Mouse (Mus musculus) brain, embryonic 18.5 days (tissue): ENCODE data around the gene Nts.
"Not testable (repeated sequence)": the region's sequence is repeated elsewhere in the genome, so short reads cannot be mapped to it uniquely, and the experiment has no call there.

ENCODE experiments used
- DNase-seq: peaks from one replicate; pipeline ENCODE4 v3.0.0-alpha.2; 2012; ENCODE audit warnings: low read depth, low spot score

Gene Nts

GRCm38 (mm10) chr10:102490386-102490785 lies at the start of gene Nts:
Gene Nts, minus strand, starts transcription at chr10:102490486.
- DNase-seq, result no peak

- no peak for DNase-seq
These were observed 37.6 kb upstream of the Nts start for GRCm38 (mm10) chr10:102527901-102528300.

- no peak for DNase-seq
These were observed 23.9 kb upstream of the Nts start for GRCm38 (mm10) chr10:102514159-102514558.

DNA sequence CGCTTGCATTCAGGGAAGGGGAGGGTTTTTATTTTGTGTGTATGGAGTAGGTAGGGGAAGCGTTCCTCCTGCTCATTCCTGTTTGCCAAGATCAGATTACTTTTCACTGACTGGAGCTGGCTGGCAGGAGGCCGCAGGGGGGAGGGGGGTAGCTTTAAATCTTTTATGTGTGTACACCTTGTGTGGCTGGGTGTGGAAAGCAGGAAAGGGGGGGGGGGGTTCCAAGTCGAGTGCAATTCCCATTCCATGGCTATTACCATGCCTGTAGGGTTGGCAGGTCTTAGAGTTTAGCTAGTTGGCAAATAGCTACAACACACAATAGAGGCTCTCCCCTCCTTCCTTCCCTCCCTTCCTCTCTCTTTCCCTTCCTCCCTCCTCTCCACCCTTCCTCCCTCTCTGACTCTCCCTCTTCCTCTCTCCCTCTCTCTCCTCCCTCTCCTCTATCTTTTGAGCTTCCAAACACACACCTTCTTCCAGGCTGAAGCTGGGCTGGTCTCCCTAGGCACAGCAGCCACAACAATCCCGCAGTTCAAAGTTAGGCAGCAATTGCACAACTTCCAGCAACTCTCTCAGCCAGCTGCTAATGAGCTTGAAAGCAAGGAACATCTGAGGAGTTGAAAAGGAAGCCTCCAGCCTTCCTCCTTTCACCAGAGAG lies 21.6 kb upstream of the Nts start, which contains the start of gene Rassf9:
Gene Rassf9, plus strand, starts transcription at position 416 of the 655 bp plus-strand sequence.
- DNase-seq, result no peak

GRCm38 (mm10) chr10:102511461-102511806 lies 21.1 kb upstream of the Nts start:
- no peak for DNase-seq

DNA sequence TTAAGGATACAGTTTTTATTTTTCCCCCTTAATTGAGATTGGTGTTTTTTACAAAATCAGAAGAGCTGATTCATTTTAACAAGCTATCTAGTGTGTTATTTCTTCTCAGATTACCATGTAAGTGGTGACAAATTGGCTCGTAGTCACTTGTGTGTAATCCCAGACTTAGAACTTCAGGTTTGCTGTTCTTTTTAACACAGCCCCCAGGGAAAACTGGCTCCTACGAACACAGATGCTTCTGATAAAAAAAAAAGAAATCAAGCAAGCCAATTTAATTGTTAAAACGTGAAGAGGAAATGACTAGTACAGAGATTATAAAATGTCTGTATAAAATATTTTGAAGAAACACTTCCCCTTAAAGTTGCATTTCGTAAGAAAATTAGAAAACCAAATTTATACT lies 17.1 kb upstream of the Nts start:
- no peak for DNase-seq

DNA sequence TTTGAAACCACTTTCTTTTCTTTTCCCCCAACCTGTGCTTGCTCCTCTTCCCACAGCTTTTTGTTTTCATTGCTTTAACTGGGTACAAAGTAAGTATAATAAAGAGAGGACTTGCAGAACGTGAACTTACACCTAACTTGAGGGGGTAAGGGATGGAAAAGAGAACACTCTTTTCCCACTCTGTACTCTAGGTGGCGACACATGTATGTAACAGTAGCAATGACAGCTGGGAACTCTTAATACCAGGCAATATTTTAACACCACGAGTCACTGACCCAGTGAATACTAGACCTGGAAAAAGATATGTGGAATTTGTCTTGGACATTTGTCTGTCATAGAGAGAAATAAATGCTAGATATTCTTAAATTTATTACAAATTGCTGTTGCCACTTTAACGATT lies 8.5 kb upstream of the Nts start:
- no peak for DNase-seq

GRCm38 (mm10) chr10:102491792-102492191 lies 1.5 kb upstream of the Nts start:
- peak; percentile 20 for DNase-seq

GRCm38 (mm10) chr10:102469412-102469811 lies 20.9 kb downstream of the Nts start:
- DNase-seq, result no peak

DNA sequence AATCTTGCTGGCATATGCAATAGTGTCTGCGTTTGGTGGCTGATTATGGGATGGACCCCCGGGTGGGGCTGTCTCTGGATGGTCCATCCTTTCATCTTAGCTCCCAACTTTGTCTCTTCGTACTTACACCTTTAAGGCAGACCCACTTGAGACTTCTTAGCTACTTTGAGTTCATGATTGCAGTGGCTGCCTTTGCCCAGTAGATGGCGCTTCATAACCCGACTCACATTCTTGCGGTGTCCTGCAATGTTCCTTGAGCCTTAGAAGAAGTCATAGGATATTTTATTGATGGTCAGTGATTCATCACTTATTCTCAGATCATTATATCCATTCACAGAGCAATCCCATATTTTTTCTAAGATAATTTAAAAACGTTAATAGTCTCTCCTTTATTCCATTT lies 38.5 kb downstream of the Nts start:
- no peak for DNase-seq

DNA sequence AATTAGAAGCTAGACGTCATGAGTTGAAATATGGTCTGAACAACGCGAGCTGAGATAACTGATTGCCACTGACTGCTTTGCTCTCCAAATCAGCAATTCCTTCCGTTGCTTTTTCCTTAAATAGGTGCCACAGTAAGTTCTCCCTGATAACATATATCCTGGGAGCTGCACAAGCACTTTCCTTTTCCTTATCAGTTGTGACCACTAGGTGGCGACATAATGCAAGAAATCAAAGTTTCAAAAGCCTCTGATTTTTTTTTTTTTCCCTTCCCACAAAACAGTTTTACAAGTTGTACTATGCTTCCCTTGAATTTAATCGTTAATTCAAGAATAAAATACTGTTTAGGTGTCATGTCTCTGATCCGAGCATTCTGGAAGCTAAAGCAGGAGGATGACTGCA lies 40.8 kb downstream of the Nts start:
- peak; percentile 55 for DNase-seq

DNA sequence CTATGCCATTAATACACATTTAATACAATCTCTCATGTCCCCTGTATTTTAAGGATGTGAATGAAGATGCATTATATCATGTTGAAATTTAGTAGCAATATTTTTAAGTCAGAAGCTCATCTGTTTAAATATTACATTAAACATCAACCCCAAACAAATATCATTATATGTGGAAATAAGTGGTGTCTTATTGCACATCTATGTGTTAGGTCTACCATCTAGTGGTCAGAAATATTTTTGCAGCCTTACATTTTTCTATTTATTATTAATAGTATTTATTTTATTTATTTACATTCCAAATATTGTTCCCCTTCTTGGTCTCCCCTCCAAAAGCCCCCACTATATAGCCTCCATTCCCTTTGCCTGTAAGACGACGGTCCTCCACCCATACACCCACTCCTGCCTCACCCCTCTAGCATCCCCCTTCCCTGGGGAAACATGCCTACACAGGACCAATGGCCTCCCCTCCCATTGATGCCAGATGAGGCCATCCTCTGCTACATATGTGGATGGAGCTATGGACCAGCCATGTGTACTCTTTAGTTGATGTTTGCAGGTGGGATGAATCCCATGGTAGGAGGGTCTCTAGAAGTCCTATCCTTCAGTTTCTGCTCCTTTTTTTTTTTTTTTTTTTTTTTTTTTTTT lies 45.3 kb downstream of the Nts start:
- no peak for DNase-seq

DNA sequence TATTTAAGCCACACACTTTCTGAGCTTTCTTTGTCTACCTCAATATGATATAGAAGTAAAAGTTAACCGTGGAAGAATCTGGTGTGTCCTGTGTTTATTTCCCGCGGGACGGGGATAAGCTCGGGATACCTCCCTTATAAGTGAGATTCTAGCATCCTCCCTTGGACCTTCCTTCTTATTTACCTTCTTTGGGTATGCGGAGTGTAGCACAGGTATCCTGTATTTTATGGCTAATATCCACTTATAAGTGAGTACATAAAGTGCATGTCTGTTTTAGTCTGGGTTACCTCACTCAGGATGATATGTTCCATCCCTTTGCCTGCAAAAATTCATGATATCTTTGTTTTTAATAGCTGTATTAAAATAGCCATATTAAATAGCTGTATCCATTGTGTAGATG lies 54.8 kb downstream of the Nts start:
- not testable (repeated sequence) for DNase-seq

- DNase-seq, result not testable (repeated sequence)
These were observed 55.2 kb downstream of the Nts start for GRCm38 (mm10) chr10:102435048-102435447.
